Mouse (Mus musculus): ENCODE measurements around the gene Wdr77.

DNA sequence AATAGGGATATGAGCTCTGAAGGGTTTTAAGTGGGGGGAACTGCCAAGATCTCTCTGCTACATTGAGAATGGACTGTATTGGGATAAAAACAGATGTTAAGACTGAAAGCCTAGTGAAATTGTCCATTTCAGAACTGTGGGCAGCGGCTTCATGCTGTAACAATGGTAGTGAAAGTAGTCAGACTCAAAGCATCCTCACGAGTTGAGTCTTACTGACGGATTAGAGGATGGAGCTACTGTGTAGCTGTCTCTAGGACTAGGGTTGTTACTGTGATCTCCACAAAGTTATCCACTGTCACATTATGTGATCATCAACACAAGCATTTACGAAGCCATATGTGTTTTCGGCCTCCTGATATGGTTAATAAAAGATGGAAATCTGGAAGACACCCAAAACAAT, 965 bp upstream of the Wdr77 start:
- TF ChIP-seq EP300 (optimal IDR thresholded peaks at IDR 0.05) (no peak), CTCF (IDR thresholded peaks at IDR 0.05; ENCODE audit: low read depth) (no peak)

Data from stomach, postnatal 0 days (tissue).